Mouse (Mus musculus) kidney, adult 2 months (tissue): ENCODE results near the gene Otop2. TPM values are rescaled to one million over a fixed set of nuclear protein-coding genes. Genes with fewer than 3 reads are reported as not detected.
A peak's percentile ranks its signal among the peaks of the same experiment; 100 is the strongest.

ENCODE experiments used
- DNase-seq: peaks from one replicate; pipeline ENCODE4 v3.0.0; 2021
- H3K27ac ChIP-seq: fragments of 200-500 bp; 2 replicates; pipeline ENCODE4 v1.5.1; 2012; ENCODE audit warnings: low read depth, low read length, control low read depth, inconsistent platforms; ENCODE audit not compliant: insufficient read depth
- H3K27me3 ChIP-seq: fragments of 200-500 bp; replicated peaks from 2 replicates; pipeline ENCODE4 v1.6.1; 2012; ENCODE audit warnings: mild to moderate bottlenecking, moderate library complexity, low read length, inconsistent platforms; ENCODE audit not compliant: control insufficient read depth, insufficient read depth
- H3K36me3 ChIP-seq: fragments of 200-500 bp; 2 replicates; pipeline ENCODE4 v1.6.1; 2012; ENCODE audit warnings: mild to moderate bottlenecking, moderate library complexity, low read length, inconsistent platforms; ENCODE audit not compliant: control insufficient read depth, insufficient read depth
- H3K4me1 ChIP-seq: fragments of 200-500 bp; 2 replicates; pipeline ENCODE4 v1.6.1; 2011; ENCODE audit warnings: low read length; ENCODE audit not compliant: control insufficient read depth, insufficient read depth
- H3K4me3 ChIP-seq: fragments of 200-500 bp; 2 replicates; pipeline ENCODE4 v1.5.1; 2011; ENCODE audit warnings: mild to moderate bottlenecking, low read depth, low read length, control low read depth; ENCODE audit not compliant: insufficient read depth
- CTCF ChIP-seq: fragments of 200-500 bp; conservative IDR thresholded peaks from 2 replicates; pipeline ENCODE4 v1.5.1; 2011; ENCODE audit warnings: low read depth, mild to moderate bottlenecking, control low read depth, low read length, moderate library complexity, mixed read lengths; ENCODE audit not compliant: insufficient read depth, insufficient read length
- POLR2A ChIP-seq: fragments of 200-500 bp; IDR thresholded peaks from one replicate; pipeline ENCODE4 v1.6.1; 2011; ENCODE audit warnings: low read depth, low read length, control low read depth
- WGBS: fragments of 180-500 bp; shearing (Covaris S2); methylation state at CpG from one replicate; pipeline ENCODE4 v1.1.7; 2018; 5-methylcytosine and 5-hydroxymethylcytosine counted together
- polyA plus RNA-seq: library from polyadenylated mRNA; depleted of rRNA; stranded (reverse); fragments of >200 nt; gene quantifications from 2 replicates; pipeline ENCODE4 v1.2.3, GENCODE M21; 2012

Gene Otop2
- polyA plus RNA-seq, 1 experiment, result not detected

DNA sequence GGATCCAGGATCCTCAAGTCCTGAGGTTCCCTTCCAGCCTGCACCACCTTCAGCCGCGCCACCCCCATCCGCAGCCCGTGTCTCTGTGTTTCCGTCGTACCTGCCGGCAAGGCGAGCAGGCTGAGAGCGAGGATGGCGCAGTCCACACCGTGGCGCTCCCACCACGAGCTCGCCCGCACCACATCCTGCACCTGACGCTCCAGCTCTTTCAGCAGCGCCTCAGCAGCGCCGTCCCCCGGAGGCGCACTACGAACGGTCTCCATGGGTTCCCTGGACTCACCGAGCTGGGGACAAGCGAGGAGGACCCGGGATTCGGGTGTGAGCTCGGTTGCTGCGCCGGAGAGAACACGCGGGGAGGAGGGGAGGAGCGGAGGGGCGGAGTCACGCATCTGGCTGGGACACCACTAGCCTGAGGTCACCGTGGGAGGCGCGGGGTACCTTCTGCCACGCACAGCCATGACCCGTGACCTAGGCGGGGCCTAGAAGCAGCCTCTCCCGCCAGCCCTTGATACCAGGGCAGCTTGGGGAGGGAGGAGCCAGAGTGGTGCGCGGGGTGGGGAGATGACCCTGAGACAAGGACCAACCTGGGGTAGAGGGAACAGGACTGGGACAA, 9.6 kb upstream of the Otop2 start, which contains the start of gene Fads6:
Gene Fads6, minus strand, starts transcription at position 450 of the 613 bp plus-strand sequence.
- Histone ChIP-seq H3K4me1 (0 out of 2 replicates have a peak, but pooled peaks cover 2% of the 10 kb centered on the region), H3K4me3 (peak within 1 kb of the TSS; percentile 52), H3K36me3 (no peaks in the 10 kb centered on the region), H3K27ac (peak within 1 kb of the TSS; percentile 58), H3K27me3 (no peaks in the 10 kb centered on the region)
- under 1% methylated on average over 44 of the region's 44 CpGs for WGBS
- DNase-seq, result peak; percentile 75
- peak; percentile 37 for TF ChIP-seq CTCF
- TF ChIP-seq POLR2A, result peak; percentile 7

DNA sequence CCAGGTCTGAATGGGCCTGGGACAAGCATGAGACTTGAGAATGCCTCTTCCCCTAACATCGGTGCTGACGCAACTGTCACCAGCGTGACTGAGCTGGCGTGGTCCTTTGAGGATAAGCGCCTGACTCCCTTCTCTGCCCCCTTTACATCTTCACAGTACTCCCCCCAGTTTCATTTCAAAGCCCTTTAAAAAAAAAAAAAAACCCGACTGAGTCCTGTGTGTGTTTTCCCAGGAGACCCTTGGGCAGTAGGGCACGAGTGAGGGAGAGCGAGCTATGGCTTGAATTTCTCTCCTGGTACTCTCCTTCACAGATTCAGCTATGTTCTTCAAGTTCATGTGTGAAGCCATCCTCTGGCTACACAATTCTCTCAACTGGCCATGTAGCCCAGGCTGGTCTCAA, 8.8 kb upstream of the Otop2 start:
- Histone ChIP-seq H3K36me3 (no peaks in the 10 kb centered on the region), H3K27me3 (no peaks in the 10 kb centered on the region), H3K4me1 (0 out of 2 replicates have a peak, but pooled peaks cover 2% of the 10 kb centered on the region), H3K27ac (no peak overlapping the region), H3K4me3 (no peak overlapping the region)
- no peak for DNase-seq
- TF ChIP-seq CTCF (no peak), POLR2A (no peak)
- WGBS, result 77% methylated on average over 8 of the region's 8 CpGs

- DNase-seq, result no peak
- 82% methylated on average over 4 of the region's 4 CpGs for WGBS
- no peak for TF ChIP-seq POLR2A
- no peak for TF ChIP-seq CTCF
- no peaks in the 10 kb centered on the region for H3K36me3 ChIP-seq
- H3K4me1 ChIP-seq, result no peaks in the 10 kb centered on the region
- H3K27ac ChIP-seq, result no peak overlapping the region
- H3K4me3 ChIP-seq, result no peak overlapping the region
- H3K27me3 ChIP-seq, result no peaks in the 10 kb centered on the region
These were observed 6.2 kb upstream of the Otop2 start for GRCm38 (mm10) chr11:115300745-115301144.

DNA sequence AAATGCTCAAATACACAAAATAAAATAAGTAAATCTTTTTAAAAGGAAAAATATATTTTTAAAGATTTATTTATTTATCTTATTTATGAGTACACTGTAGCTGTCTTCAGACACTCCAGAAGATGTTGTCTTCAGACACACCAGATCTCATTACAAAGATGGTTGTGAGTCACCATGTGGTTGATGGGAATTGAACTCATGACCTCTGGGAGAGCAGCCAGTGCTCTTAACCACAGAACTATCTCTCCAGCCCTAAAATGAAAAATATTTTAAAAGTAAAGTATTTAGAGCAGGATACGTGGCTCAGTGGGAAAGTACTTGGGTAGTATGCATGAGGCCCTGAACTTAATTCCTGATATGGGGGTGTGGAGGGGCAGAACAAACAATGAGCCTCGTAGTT, 5.6 kb upstream of the Otop2 start:
- TF ChIP-seq POLR2A, result no peak
- no peak for TF ChIP-seq CTCF
- H3K4me1 ChIP-seq, result no peaks in the 10 kb centered on the region
- DNase-seq, result no peak
- no peak overlapping the region for H3K4me3 ChIP-seq
- 79% methylated on average over 2 of the region's 2 CpGs for WGBS
- no peaks in the 10 kb centered on the region for H3K36me3 ChIP-seq
- no peak overlapping the region for H3K27ac ChIP-seq
- no peaks in the 10 kb centered on the region for H3K27me3 ChIP-seq

DNA sequence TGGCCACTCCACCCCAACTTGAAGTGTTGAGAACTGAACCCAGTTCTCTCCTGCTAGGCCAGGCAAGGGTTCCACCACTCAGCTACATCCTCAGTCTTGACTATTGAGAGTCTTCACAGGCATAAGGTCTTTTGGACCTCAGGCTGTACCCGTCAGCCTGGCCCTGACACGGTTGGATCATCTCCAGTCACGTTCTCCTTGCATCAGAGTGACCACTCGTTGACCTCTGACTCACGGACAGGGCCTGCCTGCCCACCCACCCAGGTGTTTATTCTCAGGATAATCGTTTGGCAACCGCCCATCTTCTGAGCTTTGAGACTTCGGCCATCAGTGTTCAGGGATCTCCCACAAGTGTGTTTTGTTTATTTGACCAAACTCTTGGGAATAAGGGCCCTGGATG, 3.8 kb upstream of the Otop2 start:
- Histone ChIP-seq H3K4me3 (no peak overlapping the region), H3K4me1 (no peaks in the 10 kb centered on the region), H3K36me3 (no peaks in the 10 kb centered on the region), H3K27me3 (no peaks in the 10 kb centered on the region), H3K27ac (no peak overlapping the region)
- WGBS, result 51% methylated on average over 8 of the region's 8 CpGs
- TF ChIP-seq POLR2A, result no peak
- no peak for TF ChIP-seq CTCF
- no peak for DNase-seq

- no peaks in the 10 kb centered on the region for H3K27me3 ChIP-seq
- no peak overlapping the region for H3K4me3 ChIP-seq
- 63% methylated on average over 1 of the region's 1 CpGs for WGBS
- H3K36me3 ChIP-seq, result no peaks in the 10 kb centered on the region
- TF ChIP-seq CTCF, result no peak
- TF ChIP-seq POLR2A, result no peak
- no peak for DNase-seq
- H3K4me1 ChIP-seq, result no peaks in the 10 kb centered on the region
- no peak overlapping the region for H3K27ac ChIP-seq
These were observed 1.8 kb downstream of the Otop2 start for GRCm38 (mm10) chr11:115308781-115309180.

- H3K4me3 ChIP-seq, result no peak overlapping the region
- TF ChIP-seq CTCF (peak; percentile 50), POLR2A (no peak)
- WGBS, result 18% methylated on average over 2 of the region's 2 CpGs
- H3K27me3 ChIP-seq, result no peaks in the 10 kb centered on the region
- no peaks in the 10 kb centered on the region for H3K36me3 ChIP-seq
- no peaks in the 10 kb centered on the region for H3K4me1 ChIP-seq
- no peak overlapping the region for H3K27ac ChIP-seq
- no peak for DNase-seq
These were observed 7.3 kb downstream of the Otop2 start for GRCm38 (mm10) chr11:115314249-115314648.
